Mouse (Mus musculus): ENCODE data around the gene Ifna11.

DNA sequence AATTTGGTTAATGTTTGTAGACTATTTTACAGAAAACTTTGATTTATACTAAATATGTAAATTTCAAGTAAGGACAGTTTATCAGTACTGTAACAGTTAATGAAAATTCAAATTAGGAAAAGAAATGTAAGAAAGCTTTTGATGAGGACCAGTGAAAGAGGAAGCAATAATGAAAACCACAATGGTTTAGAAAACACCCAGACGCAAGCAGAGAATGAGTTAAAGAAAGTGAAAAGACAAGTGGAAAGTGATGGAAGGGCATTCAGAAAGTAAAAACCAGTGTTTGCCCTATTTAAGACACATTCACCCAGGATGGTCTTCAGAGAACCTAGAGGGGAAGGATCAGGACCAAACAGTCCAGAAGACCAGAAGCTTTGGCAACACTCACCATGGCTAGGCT, 29.9 kb downstream of the Ifna11 start, which contains the start of gene Ifna1:
- no peak for TF ChIP-seq CTCF (IDR thresholded peaks at IDR 0.05; ENCODE audit: extremely low read depth, insufficient read depth, insufficient read length, insufficient replicate concordance)
- TF ChIP-seq POLR2A (IDR thresholded peaks at IDR 0.05; ENCODE audit: low read depth, low read length) = no peak
